Mouse (Mus musculus) spleen, adult 2 months (tissue): ENCODE measurements around the gene Tssc4. TPM values are rescaled to one million over a fixed set of nuclear protein-coding genes. Genes with fewer than 3 reads are reported as not detected.

Source experiments
- DNase-seq, 2 experiments: peaks; one replicate each; pipeline versions ENCODE4 v3.0.0 to v3.0.0-alpha.2; 2012 to 2021; ENCODE audit warnings: low spot score in 2 of 2, low read depth in 1 of 2
- H3K27ac ChIP-seq: fragments of 200-500 bp; 2 replicates; pipeline ENCODE4 v1.5.1; 2012; ENCODE audit warnings: low read length, inconsistent platforms; ENCODE audit not compliant: insufficient read depth
- H3K27me3 ChIP-seq: fragments of 200-500 bp; 2 replicates; pipeline ENCODE4 v1.6.1; 2012; ENCODE audit warnings: mild to moderate bottlenecking, moderate library complexity, low read length, inconsistent platforms; ENCODE audit not compliant: control insufficient read depth, insufficient read depth
- H3K36me3 ChIP-seq: fragments of 200-500 bp; 2 replicates; pipeline ENCODE4 v1.6.1; 2012; ENCODE audit warnings: mild to moderate bottlenecking, low read length, inconsistent platforms; ENCODE audit not compliant: control insufficient read depth, insufficient read depth
- H3K4me1 ChIP-seq: fragments of 200-500 bp; 2 replicates; pipeline ENCODE4 v1.6.1; 2011; ENCODE audit warnings: inconsistent platforms; ENCODE audit not compliant: control insufficient read depth, insufficient read depth, insufficient read length
- H3K4me3 ChIP-seq: fragments of 200-500 bp; 2 replicates; pipeline ENCODE4 v1.5.1; 2011; ENCODE audit warnings: mild to moderate bottlenecking, inconsistent platforms; ENCODE audit not compliant: insufficient read depth, insufficient read length; ENCODE audit errors: extremely low read depth
- CTCF ChIP-seq: fragments of 200-500 bp; IDR thresholded peaks from 2 replicates; pipeline ENCODE4 v1.5.1; 2011; ENCODE audit warnings: mild to moderate bottlenecking, inconsistent platforms; ENCODE audit not compliant: insufficient read depth, insufficient read length, insufficient replicate concordance; ENCODE audit errors: extremely low read depth
- POLR2A ChIP-seq: fragments of 200-500 bp; IDR thresholded peaks from 2 replicates; pipeline ENCODE4 v1.6.1; 2011; ENCODE audit warnings: low read depth, low read length, inconsistent platforms
- WGBS: fragments of 180-500 bp; shearing (Covaris S2); methylation state at CpG from one replicate; pipeline ENCODE4 v1.1.7; 2018; 5-methylcytosine and 5-hydroxymethylcytosine counted together
- polyA plus RNA-seq: library from polyadenylated mRNA; depleted of rRNA; stranded (reverse); fragments of >200 nt; gene quantifications from 2 replicates; pipeline ENCODE4 v1.2.3, GENCODE M21; 2012

Gene Tssc4
- polyA plus RNA-seq, 1 experiment = 62.9 TPM

DNA sequence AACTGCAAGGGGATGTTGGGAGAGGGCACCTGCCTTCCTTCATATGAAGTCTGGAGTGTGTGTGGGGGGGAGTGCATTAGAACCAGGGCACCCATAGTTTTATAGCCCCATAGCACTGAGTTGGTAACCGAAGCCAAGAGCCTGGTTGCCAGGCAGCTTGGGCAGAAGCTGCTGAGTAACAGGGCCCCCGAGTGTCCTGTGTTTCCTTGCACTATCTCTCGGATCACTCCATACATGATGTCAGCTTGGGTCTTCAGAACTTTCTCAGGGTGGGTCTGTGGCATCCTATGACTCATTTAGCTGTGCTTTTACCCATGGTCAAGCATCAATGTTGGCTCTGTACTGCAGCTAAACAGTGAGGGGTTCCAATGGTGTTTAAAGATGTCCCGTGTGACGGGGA lies 12.0 kb upstream of the Tssc4 start:
- peaks cover 47% of the 10 kb centered on the region; the same call in 1 of the 2 replicates for H3K4me1 ChIP-seq

DNA sequence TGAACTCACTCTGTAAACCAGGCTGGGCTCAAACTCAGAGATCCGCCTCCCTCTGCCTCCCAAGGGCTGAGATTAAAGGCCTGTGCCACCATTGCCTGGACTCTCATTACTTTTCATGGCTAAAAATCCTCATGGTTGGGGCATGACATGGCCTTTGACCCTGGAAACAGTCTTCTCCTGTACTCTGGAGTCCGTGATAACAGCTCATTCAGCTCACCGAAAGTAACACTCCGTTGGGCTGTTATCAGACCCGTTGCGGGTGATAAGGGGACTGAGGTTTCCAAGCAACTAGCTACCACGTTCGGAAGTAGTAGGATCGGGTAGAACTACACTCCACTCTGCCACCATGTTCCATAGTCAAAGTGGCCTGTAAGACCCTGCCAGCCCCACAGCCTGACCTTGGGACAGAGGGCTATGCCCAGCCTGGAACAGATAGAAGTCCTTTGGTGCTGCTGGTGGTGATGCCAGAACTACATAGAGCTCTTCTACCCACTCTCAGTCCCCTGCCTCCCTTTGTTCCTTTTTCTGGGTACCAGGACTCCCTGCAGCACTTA lies 11.3 kb upstream of the Tssc4 start:
- H3K4me1 ChIP-seq = peaks cover 47% of the 10 kb centered on the region; the same call in 1 of the 2 replicates
- DNase-seq = no peak
- H3K36me3 ChIP-seq = 0 out of 2 replicates have a peak, but pooled peaks cover 4% of the 10 kb centered on the region
- H3K4me3 ChIP-seq = no peak overlapping the region
- WGBS = 59% methylated on average over 9 of the region's 9 CpGs
- TF ChIP-seq POLR2A (no peak), CTCF (no peak)
- no peaks in the 10 kb centered on the region for H3K27me3 ChIP-seq
- peak overlapping the region; percentile 53 for H3K27ac ChIP-seq

More for the DNA sequence above, 12.0 kb upstream of the Tssc4 start:
- WGBS = 61% methylated on average over 5 of the region's 5 CpGs
- Histone ChIP-seq H3K36me3 (0 out of 2 replicates have a peak, but pooled peaks cover 2% of the 10 kb centered on the region), H3K27ac (no peak overlapping the region), H3K4me3 (no peak overlapping the region), H3K27me3 (no peaks in the 10 kb centered on the region)
- DNase-seq = no peak
- TF ChIP-seq CTCF (no peak), POLR2A (no peak)

DNA sequence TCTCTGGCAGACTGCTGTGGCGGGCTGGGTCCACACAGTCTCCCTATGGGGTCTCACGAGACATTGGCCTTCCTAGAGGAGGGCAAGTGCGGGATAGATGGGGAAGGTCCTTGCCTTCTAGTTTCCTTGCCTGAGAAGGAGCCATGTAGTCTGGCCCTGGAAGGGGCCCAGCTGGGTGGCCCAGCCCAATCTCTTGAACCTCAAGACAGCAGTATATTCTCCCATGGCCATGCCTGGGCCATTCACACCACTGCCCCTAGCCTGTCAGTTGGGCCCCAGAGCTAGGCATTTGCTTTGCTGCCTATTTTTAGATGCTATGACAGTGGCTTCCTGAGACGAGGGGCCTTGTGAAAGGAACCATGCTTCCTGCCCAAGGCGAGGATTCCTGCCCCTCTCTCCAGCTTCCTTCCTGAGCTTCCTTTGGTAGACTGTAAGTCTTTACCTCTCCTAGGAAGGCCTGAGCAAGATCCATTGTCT lies 10.8 kb upstream of the Tssc4 start:
- no peak for DNase-seq
- no peaks in the 10 kb centered on the region for H3K27me3 ChIP-seq
- H3K4me3 ChIP-seq = no peak overlapping the region
- peaks cover 47% of the 10 kb centered on the region; the same call in 1 of the 2 replicates for H3K4me1 ChIP-seq
- H3K36me3 ChIP-seq = peaks cover 9% of the 10 kb centered on the region; the same call in 1 of the 2 replicates
- 25% methylated on average over 5 of the region's 5 CpGs for WGBS
- peak overlapping the region; percentile 53 for H3K27ac ChIP-seq
- TF ChIP-seq CTCF = no peak
- no peak for TF ChIP-seq POLR2A

DNA sequence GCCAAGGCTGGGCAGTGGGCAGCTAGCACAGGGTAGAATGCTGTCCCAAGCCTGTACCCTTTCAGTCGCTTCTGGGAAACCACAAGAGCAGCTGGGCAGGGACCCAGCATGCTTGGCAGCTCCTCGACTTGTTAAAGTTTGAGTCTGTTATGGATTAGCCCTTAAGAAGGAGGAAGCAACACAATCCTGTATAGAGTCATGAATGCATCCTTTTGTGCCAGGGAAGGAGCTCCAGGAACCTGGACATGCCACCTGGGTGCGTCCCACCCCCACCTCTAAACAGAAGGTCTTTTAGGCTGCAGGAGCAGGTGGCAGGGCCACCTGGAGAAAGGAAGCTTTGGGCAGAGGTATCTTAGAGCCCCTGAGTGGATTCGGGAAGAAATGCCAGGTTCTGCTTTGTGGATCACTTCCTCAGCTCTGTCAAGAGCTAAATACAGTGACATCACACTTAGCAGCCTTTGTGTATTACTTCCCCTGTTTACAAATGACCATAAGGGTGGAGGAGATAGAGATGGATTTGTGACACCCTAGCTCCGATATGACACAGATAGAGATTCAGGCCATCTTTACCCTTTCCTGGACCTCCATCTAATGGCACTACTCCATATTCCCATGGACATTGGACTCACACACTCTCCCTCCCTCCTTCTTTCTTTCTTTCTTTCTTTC lies 9.7 kb upstream of the Tssc4 start:
- H3K4me3 ChIP-seq = no peak overlapping the region

DNA sequence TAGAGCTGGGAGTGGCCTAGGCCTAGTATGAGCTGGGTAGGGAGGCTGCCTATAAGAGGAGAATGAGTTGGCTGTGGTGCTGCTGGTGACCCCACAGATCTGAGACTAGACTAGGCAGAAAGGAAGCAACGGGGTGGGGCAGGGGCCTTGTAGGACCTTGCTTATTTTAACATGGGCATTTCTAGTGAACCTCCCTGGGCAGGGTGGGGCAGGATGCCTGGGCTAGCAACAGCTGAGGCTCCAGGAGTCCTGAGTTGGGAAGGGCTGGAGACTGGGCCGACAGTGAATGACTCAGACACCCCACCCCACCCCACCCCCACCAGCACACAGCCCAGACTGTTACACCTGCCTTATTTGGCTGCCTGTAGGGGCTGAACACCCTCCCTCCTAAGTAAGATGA lies 6.3 kb upstream of the Tssc4 start:
- H3K27me3 ChIP-seq = no peaks in the 10 kb centered on the region
- peaks cover 23% of the 10 kb centered on the region for H3K36me3 ChIP-seq
- H3K4me3 ChIP-seq = no peak overlapping the region
- TF ChIP-seq CTCF = no peak
- no peak for DNase-seq
- WGBS = 84% methylated on average over 2 of the region's 2 CpGs
- no peak overlapping the region for H3K27ac ChIP-seq
- H3K4me1 ChIP-seq = peaks cover 11% of the 10 kb centered on the region; the same call in 1 of the 2 replicates

More for the DNA sequence above, 9.7 kb upstream of the Tssc4 start:
- peak overlapping the region; percentile 37; the same call in 1 of the 2 replicates for H3K27ac ChIP-seq
- TF ChIP-seq POLR2A = no peak
- no peak for TF ChIP-seq CTCF
- H3K36me3 ChIP-seq = peaks cover 15% of the 10 kb centered on the region; the same call in 1 of the 2 replicates
- H3K4me1 ChIP-seq = peaks cover 37% of the 10 kb centered on the region; the same call in 1 of the 2 replicates
- H3K27me3 ChIP-seq = no peaks in the 10 kb centered on the region
- no peak for DNase-seq
- WGBS = 33% methylated on average over 5 of the region's 5 CpGs

DNA sequence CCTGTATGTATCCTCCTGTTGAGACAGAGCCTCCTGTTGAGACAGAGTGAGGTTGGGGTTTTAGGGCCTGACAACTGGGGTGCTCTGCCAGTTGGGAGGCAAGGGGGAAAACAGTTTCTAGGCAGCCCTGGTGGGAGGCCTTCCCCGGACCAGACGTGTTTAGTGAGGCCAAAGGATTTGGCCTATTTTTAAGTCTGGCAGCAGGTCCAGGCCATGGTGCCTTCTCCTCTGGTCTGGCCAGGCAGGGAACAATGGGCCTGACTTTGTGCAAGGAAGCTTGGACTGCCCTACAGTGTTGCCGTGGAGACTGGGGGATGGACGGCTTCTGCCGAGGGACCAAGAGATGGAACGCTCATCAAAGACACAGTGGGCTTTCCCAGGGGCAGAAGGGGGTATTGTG lies 4.8 kb upstream of the Tssc4 start:
- peaks cover 5% of the 10 kb centered on the region; the same call in 1 of the 2 replicates for H3K4me1 ChIP-seq
- TF ChIP-seq POLR2A = no peak
- TF ChIP-seq CTCF = no peak
- H3K4me3 ChIP-seq = no peak overlapping the region
- H3K36me3 ChIP-seq = peaks cover 24% of the 10 kb centered on the region
- DNase-seq = no peak
- no peak overlapping the region for H3K27ac ChIP-seq
- WGBS = 85% methylated on average over 6 of the region's 6 CpGs
- H3K27me3 ChIP-seq = no peaks in the 10 kb centered on the region

DNA sequence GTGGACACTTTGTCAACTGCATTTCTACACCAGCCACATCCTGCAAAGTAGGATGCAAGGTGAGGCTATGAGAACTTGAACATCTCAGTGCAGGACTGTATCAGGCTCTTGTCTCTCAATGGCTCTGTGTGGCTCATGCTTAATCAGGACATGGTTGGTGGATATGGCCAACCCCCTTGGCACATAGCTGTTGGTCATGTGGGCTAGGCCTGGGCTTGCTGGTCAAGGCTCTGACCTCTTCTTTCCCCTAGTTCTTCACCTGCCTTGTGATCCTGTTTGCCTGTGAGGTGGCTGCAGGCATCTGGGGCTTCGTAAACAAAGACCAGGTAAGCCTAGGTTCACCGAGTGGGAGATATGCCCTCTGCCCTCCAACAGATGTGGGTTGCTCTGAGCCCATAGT lies 3.4 kb upstream of the Tssc4 start:
- 92% methylated on average over 2 of the region's 2 CpGs for WGBS
- Histone ChIP-seq H3K27ac (no peak overlapping the region), H3K27me3 (no peaks in the 10 kb centered on the region), H3K4me3 (no peak overlapping the region), H3K4me1 (peaks cover 14% of the 10 kb centered on the region; the same call in 1 of the 2 replicates), H3K36me3 (peaks cover 24% of the 10 kb centered on the region)
- TF ChIP-seq CTCF (no peak), POLR2A (no peak)
- DNase-seq = no peak
